Mouse (Mus musculus) adrenal gland, adult 8-10 months (tissue): Measurements from ENCODE around the gene Bik. TPM values are rescaled to one million over a fixed set of nuclear protein-coding genes. Genes with fewer than 3 reads are reported as not detected.

ENCODE experiments used
- DNase-seq: peaks from one replicate; pipeline ENCODE4 v3.0.0; 2022
- total RNA-seq, 4 experiments: library from RNA; stranded (reverse); gene quantifications; 2 replicates each; pipeline ENCODE4 v1.2.4; 2022

Gene Bik
- total RNA-seq, 4 experiments from 2014 or later = 3.1 to 8.1 (median 5.4) TPM

- DNase-seq = no peak
Measured at GRCm38 (mm10) chr15:83547144-83547543, 20.5 kb downstream of the Bik start.

GRCm38 (mm10) chr15:83550137-83550536 lies 23.5 kb downstream of the Bik start:
- no peak for DNase-seq

GRCm38 (mm10) chr15:83553831-83554230 lies 27.2 kb downstream of the Bik start:
- DNase-seq = no peak

GRCm38 (mm10) chr15:83555161-83555974 lies 28.7 kb downstream of the Bik start:
- DNase-seq = peak; percentile 79

- no peak for DNase-seq
Measured at GRCm38 (mm10) chr15:83560941-83561477, 34.3 kb downstream of the Bik start.

- DNase-seq = peak; percentile 88
Measured at GRCm38 (mm10) chr15:83562626-83563270, 36.1 kb downstream of the Bik start.

GRCm38 (mm10) chr15:83563327-83563856 lies 36.7 kb downstream of the Bik start, which contains the start of the genes Tspo and Mcat:
Gene Tspo (plus strand): TSS chr15:83563592.
Gene Mcat (minus strand): TSS chr15:83563787.
- DNase-seq = peak; percentile 73

GRCm38 (mm10) chr15:83563857-83564651 lies 37.4 kb downstream of the Bik start:
- peak; percentile 67 for DNase-seq

- DNase-seq = peak; percentile 88
Measured at GRCm38 (mm10) chr15:83565434-83565833, 38.8 kb downstream of the Bik start.

- no peak for DNase-seq
Measured at GRCm38 (mm10) chr15:83566006-83566405, 39.3 kb downstream of the Bik start.

GRCm38 (mm10) chr15:83567728-83568127 lies 41.1 kb downstream of the Bik start:
- no peak for DNase-seq

- DNase-seq = peak; percentile 31
Measured at GRCm38 (mm10) chr15:83568544-83568943, 41.9 kb downstream of the Bik start.

GRCm38 (mm10) chr15:83569682-83570081 lies 43.0 kb downstream of the Bik start:
- DNase-seq = no peak

- no peak for DNase-seq
Measured at GRCm38 (mm10) chr15:83570641-83571040, 44.0 kb downstream of the Bik start.

GRCm38 (mm10) chr15:83571636-83572035 lies 45.0 kb downstream of the Bik start:
- DNase-seq = peak; percentile 57

- DNase-seq = no peak
Measured at GRCm38 (mm10) chr15:83572132-83572531, 45.5 kb downstream of the Bik start.

GRCm38 (mm10) chr15:83573606-83574005 lies 46.9 kb downstream of the Bik start:
- DNase-seq = no peak

- DNase-seq = peak; percentile 71
Measured at GRCm38 (mm10) chr15:83574731-83575351, 48.2 kb downstream of the Bik start.

GRCm38 (mm10) chr15:83575543-83575942 lies 48.9 kb downstream of the Bik start:
- no peak for DNase-seq

GRCm38 (mm10) chr15:83576651-83577050 lies 50.0 kb downstream of the Bik start:
- DNase-seq = no peak

- DNase-seq = no peak
Measured at GRCm38 (mm10) chr15:83582931-83583330, 56.3 kb downstream of the Bik start.
